Mouse (Mus musculus): ENCODE measurements around the gene Gm3667. TPM values are rescaled to one million over a fixed set of nuclear protein-coding genes. Genes with fewer than 3 reads are reported as not detected.
"Not testable (repeated sequence)": the region's sequence is repeated elsewhere in the genome, so short reads cannot be mapped to it uniquely, and the experiment has no call there.

Gene Gm3667
- 0.23 and 0.26 TPM in 2 replicates for polyA plus RNA-seq (2012; rRNA removed)

DNA sequence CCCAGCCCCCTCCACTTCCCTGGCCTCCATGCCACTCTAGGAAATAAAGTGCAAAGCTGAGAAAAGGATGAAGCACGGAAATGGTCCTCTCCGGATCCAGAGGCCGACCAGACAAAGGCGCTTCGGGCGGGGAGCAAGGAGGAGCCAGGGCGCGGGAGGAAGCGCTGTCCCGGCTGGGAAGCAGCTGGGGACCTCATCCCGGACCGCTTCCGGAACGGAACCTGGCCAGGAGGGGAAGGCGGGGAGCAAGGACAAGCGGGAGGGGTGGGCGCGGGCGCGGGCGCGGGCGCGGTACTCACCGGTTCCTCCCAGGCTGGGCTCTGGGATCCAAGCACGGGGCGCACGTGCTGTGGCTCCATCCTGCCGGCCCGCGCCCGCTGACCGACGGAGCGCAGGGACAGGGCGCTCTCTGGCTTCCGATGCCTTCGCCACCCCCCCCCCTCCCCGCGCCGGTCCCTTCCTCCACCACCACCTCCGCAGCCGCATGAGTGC, at the start of gene Gm3667:
Gm3667 (minus strand) TSS at position 442 of the 492 bp plus-strand sequence.
- not testable (repeated sequence) for DNase-seq (ENCODE audit: low read depth)

DNA sequence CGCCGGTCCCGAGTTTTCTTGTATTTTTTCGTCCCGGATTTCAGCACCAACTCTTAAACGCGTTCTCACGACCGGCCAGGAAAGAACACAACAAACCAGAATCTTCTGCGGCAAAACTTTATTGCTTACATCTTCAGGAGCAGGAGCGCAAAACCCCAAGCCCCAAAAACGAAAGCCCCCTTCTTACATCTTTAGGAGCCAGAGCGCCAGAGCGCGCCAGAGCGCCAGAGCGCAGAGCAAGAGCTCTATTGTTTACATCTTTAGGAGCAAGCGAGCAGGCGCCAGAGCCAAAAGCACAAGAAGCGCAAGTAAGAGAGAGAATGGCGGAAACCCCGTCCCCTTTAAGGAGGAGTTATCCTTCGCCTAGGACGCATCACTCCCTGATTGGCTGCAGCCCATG, 10.1 kb upstream of the Gm3667 start:
- DNase-seq (ENCODE audit: low read depth) = not testable (repeated sequence)

- not testable (repeated sequence) for DNase-seq (ENCODE audit: low read depth)
Measured at GRCm38 (mm10) chr14:6888811-6889210, 951 bp downstream of the Gm3667 start.

GRCm38 (mm10) chr14:6840211-6840610, 49.6 kb downstream of the Gm3667 start, which contains the start of gene Gm3642:
Gene Gm3642 (minus strand): TSS chr14:6840311.
- DNase-seq (ENCODE audit: low read depth) = not testable (repeated sequence)

DNA sequence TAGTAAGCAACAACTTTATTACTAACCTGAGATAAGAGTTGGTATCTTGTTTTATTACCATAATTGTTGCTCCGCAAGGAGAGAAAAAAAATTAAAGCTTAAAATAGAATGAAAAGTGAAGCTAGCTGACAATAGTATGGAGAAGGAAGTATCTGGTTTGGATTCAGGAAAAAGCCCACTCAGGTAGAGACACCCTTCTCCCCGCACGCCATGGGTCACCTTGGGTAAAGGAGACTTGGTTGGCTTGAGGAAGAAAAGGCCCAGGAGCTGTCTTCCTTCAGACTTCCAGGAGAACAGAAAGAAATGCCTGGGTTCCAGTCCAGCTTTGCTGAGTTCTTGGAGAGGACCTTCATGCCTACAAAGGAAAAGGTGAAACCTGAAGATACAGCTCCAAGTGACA, 66.5 kb downstream of the Gm3667 start:
- not testable (repeated sequence) for DNase-seq (ENCODE audit: low read depth)

Other genes starting within 250 kb of the Gm3667 start
- gene Gm10251, start 205.8 kb downstream of the Gm3667 start, polyA plus RNA-seq (2012; rRNA removed) = not detected in 2 replicates
- gene Gm8050, start 169.7 kb downstream of the Gm3667 start, polyA plus RNA-seq (2012; rRNA removed) = 0.09 TPM in 1 of 2 replicates, not detected in the other
- 0.66 and 0.92 TPM in 2 replicates for gene Gm3636, start 147.6 kb downstream of the Gm3667 start, polyA plus RNA-seq (2012; rRNA removed)
- gene Gm8362, start 115.6 kb downstream of the Gm3667 start, polyA plus RNA-seq (2012; rRNA removed) = not detected in 2 replicates
- not detected in 2 replicates for gene Gm3642, start 49.7 kb downstream of the Gm3667 start, polyA plus RNA-seq (2012; rRNA removed)
- not detected in 2 replicates for gene Gm6356, start 83.9 kb upstream of the Gm3667 start, polyA plus RNA-seq (2012; rRNA removed)
- 0.71 and 1.7 TPM in 2 replicates for gene Gm10406, start 137.5 kb upstream of the Gm3667 start, polyA plus RNA-seq (2012; rRNA removed)
- gene Gm3685, start 155.0 kb upstream of the Gm3667 start, polyA plus RNA-seq (2012; rRNA removed) = not detected in 2 replicates
- 0.80 and 1.5 TPM in 2 replicates for gene Gm3696, start 210.7 kb upstream of the Gm3667 start, polyA plus RNA-seq (2012; rRNA removed)
- gene Gm6676, start 235.4 kb upstream of the Gm3667 start, polyA plus RNA-seq (2012; rRNA removed) = not detected in 2 replicates

Measured in gonadal fat pad, adult 2 months (tissue).